Mouse (Mus musculus) layer of hippocampus, postnatal 36 days (tissue): ENCODE data around the gene Klhl31. TPM values are rescaled to one million over a fixed set of nuclear protein-coding genes. Genes with fewer than 3 reads are reported as not detected.

Experiments used
- DNase-seq, 2 experiments: peaks; one replicate each; pipeline ENCODE4 v3.0.0; 2022
- total RNA-seq, 2 experiments: library from RNA; stranded (reverse); gene quantifications; 2 replicates each; pipeline ENCODE4 v1.2.3; 2021

Klhl31 gene
- total RNA-seq, 2 experiments from 2014 or later, result 0.10 TPM; not detected in 1

- no peak for DNase-seq
These were observed 70.2 kb downstream of the Klhl31 start for GRCm38 (mm10) chr9:77706515-77706914.

GRCm38 (mm10) chr9:77707433-77708139, 71.3 kb downstream of the Klhl31 start:
- DNase-seq, result no peak

GRCm38 (mm10) chr9:77708950-77709349, 72.7 kb downstream of the Klhl31 start:
- no peak for DNase-seq

Other genes starting within 250 kb of the Klhl31 start
- 1 to 10 TPM; 7.8 to 8.0 TPM for gene Lrrc1, start 91.6 kb upstream of the Klhl31 start, total RNA-seq
- gene Gclc, start 118.0 kb downstream of the Klhl31 start, total RNA-seq, result 10 to 100 TPM; 44.9 TPM